Mouse (Mus musculus): ENCODE data around the gene Exoc6b. TPM values are rescaled to one million over a fixed set of nuclear protein-coding genes. Genes with fewer than 3 reads are reported as not detected.

The Exoc6b gene
- polyA plus RNA-seq, 1 experiment from 2014 or later: 32.5 TPM

- H3K9me3 ChIP-seq (ENCODE audit: control insufficient read depth, low read length): no peaks in the 10 kb centered on the region
- H3K4me2 ChIP-seq (replicated peaks; ENCODE audit: low read depth, low read length): no peak overlapping the region
- no peaks in the 10 kb centered on the region for H3K4me1 ChIP-seq (ENCODE audit: control insufficient read depth, insufficient read depth, low read length)
- H3K4me3 ChIP-seq (ENCODE audit: low read length): no peak overlapping the region
- H3K9ac ChIP-seq (ENCODE audit: low read depth, low read length): no peak overlapping the region
- WGBS: 38% methylated on average over 3 of the region's 3 CpGs
- ATAC-seq (ENCODE audit: low FRiP score, low TSS enrichment): no peak
- no peak overlapping the region for H3K27ac ChIP-seq (ENCODE audit: low read depth, low read length)
- peaks cover 5% of the 10 kb centered on the region; the same call in 1 of the 2 replicates for H3K27me3 ChIP-seq (ENCODE audit: control insufficient read depth, insufficient read depth, low read length)
- no peaks in the 10 kb centered on the region for H3K36me3 ChIP-seq (ENCODE audit: control insufficient read depth, insufficient read depth, low read length)
Observed at GRCm38 (mm10) chr6:84598725-84599124, 470.6 kb downstream of the Exoc6b start.

- H3K9me3 ChIP-seq (ENCODE audit: control insufficient read depth, low read length): no peaks in the 10 kb centered on the region
- no peak overlapping the region for H3K4me2 ChIP-seq (replicated peaks; ENCODE audit: low read depth, low read length)
- H3K27ac ChIP-seq (ENCODE audit: low read depth, low read length): no peak overlapping the region
- H3K9ac ChIP-seq (ENCODE audit: low read depth, low read length): no peak overlapping the region
- H3K4me1 ChIP-seq (ENCODE audit: control insufficient read depth, insufficient read depth, low read length): no peaks in the 10 kb centered on the region
- H3K36me3 ChIP-seq (ENCODE audit: control insufficient read depth, insufficient read depth, low read length): no peaks in the 10 kb centered on the region
- peaks cover 28% of the 10 kb centered on the region for H3K27me3 ChIP-seq (ENCODE audit: control insufficient read depth, insufficient read depth, low read length)
- 57% methylated on average over 3 of the region's 3 CpGs for WGBS
- H3K4me3 ChIP-seq (ENCODE audit: low read length): no peak overlapping the region
- no peak for ATAC-seq (ENCODE audit: low FRiP score, low TSS enrichment)
Observed at GRCm38 (mm10) chr6:84594626-84595025, 474.7 kb downstream of the Exoc6b start.

DNA sequence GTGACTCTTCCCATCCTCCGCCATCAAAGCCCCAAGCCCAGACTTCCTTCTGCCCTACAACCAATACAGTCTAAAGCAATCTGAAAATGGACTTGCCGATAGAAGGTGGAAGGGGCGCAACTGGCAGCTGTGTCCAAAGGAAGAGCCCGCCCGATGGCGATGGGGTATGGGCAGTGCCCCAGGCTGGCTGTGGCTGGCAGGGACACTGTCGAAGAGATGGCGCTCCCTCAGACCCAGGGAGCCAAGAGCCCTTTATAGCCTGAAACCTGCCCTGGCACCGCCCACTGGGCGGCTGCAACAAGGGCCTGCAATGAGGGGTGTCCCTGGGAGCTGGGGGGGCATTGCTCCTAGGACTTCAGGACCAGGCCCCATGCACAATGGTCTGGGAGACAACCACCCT, 475.6 kb downstream of the Exoc6b start, which contains the start of gene Cyp26b1:
TSS of gene Cyp26b1 (minus strand) at position 216 of the 400 bp plus-strand sequence.
- no peak within 1 kb of the TSS for H3K27ac ChIP-seq (ENCODE audit: low read depth, low read length)
- ATAC-seq (ENCODE audit: low FRiP score, low TSS enrichment): no peak
- H3K9ac ChIP-seq (ENCODE audit: low read depth, low read length): no peak within 1 kb of the TSS
- H3K4me3 ChIP-seq (ENCODE audit: low read length): no peak within 1 kb of the TSS
- H3K4me1 ChIP-seq (ENCODE audit: control insufficient read depth, insufficient read depth, low read length): no peaks in the 10 kb centered on the region
- H3K36me3 ChIP-seq (ENCODE audit: control insufficient read depth, insufficient read depth, low read length): no peaks in the 10 kb centered on the region
- H3K9me3 ChIP-seq (ENCODE audit: control insufficient read depth, low read length): no peaks in the 10 kb centered on the region
- H3K4me2 ChIP-seq (replicated peaks; ENCODE audit: low read depth, low read length): no peak within 1 kb of the TSS
- WGBS: 84% methylated on average over 10 of the region's 10 CpGs
- H3K27me3 ChIP-seq (ENCODE audit: control insufficient read depth, insufficient read depth, low read length): peaks cover 34% of the 10 kb centered on the region

DNA sequence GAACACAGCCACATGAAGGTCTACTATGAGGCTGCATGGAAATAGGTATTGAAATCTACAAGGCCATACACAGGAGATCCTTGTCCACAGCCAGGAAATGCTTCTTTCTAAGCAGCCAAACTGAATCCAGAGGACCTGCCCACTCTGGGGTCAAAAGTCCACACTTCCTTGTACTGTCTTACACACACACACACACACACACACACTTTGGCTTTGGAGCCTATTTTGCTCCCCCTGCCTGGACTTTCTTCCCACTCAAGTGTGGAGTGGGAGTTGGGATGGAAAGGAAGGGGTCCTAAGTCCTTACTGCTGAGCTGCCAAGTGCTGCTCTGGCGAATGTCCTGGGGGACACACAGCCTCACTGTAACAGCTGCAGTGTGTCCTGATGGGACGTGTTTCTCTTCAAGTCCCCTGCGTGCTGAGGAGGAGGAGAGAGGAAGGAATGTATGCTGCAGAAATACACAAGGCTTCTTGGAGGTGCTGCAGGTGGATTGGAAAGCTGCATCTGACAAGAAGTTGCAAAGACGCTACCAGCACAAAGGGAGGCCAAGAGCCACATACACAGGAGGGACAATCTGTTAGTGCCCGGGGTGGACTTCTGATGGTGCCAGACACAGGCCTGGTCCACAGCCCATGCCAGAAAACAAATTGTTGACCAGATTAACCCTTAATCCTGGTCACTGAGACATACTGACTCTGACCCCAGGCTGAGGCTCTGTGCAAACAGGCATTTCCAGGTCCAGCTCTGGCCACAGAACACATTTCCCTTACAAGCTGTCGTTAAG, 478.2 kb downstream of the Exoc6b start:
- H3K4me3 ChIP-seq (ENCODE audit: low read length): no peak overlapping the region
- ATAC-seq (ENCODE audit: low FRiP score, low TSS enrichment): no peak
- WGBS: 56% methylated on average over 6 of the region's 6 CpGs
- H3K27me3 ChIP-seq (ENCODE audit: control insufficient read depth, insufficient read depth, low read length): peaks cover 55% of the 10 kb centered on the region
- no peak overlapping the region for H3K27ac ChIP-seq (ENCODE audit: low read depth, low read length)
- no peaks in the 10 kb centered on the region for H3K36me3 ChIP-seq (ENCODE audit: control insufficient read depth, insufficient read depth, low read length)
- H3K9me3 ChIP-seq (ENCODE audit: control insufficient read depth, low read length): no peaks in the 10 kb centered on the region
- H3K9ac ChIP-seq (ENCODE audit: low read depth, low read length): no peak overlapping the region
- peaks cover 9% of the 10 kb centered on the region for H3K4me1 ChIP-seq (ENCODE audit: control insufficient read depth, insufficient read depth, low read length)
- H3K4me2 ChIP-seq (replicated peaks; ENCODE audit: low read depth, low read length): no peak overlapping the region

GRCm38 (mm10) chr6:84589742-84590686, 479.3 kb downstream of the Exoc6b start:
- Histone ChIP-seq H3K9me3 (ENCODE audit: control insufficient read depth, low read length) (no peaks in the 10 kb centered on the region), H3K36me3 (ENCODE audit: control insufficient read depth, insufficient read depth, low read length) (no peaks in the 10 kb centered on the region), H3K27me3 (ENCODE audit: control insufficient read depth, insufficient read depth, low read length) (peaks cover 67% of the 10 kb centered on the region), H3K4me3 (ENCODE audit: low read length) (0 out of 2 replicates have a peak overlapping the region, but pooled peaks have one; percentile 6), H3K9ac (ENCODE audit: low read depth, low read length) (no peak overlapping the region), H3K27ac (ENCODE audit: low read depth, low read length) (no peak overlapping the region), H3K4me2 (replicated peaks; ENCODE audit: low read depth, low read length) (peak overlapping the region; percentile 6), H3K4me1 (ENCODE audit: control insufficient read depth, insufficient read depth, low read length) (peaks cover 20% of the 10 kb centered on the region)
- WGBS: 4% methylated on average over 39 of the region's 39 CpGs
- ATAC-seq (ENCODE audit: low FRiP score, low TSS enrichment): peak; percentile 74; the same call in 1 of the 2 replicates

DNA sequence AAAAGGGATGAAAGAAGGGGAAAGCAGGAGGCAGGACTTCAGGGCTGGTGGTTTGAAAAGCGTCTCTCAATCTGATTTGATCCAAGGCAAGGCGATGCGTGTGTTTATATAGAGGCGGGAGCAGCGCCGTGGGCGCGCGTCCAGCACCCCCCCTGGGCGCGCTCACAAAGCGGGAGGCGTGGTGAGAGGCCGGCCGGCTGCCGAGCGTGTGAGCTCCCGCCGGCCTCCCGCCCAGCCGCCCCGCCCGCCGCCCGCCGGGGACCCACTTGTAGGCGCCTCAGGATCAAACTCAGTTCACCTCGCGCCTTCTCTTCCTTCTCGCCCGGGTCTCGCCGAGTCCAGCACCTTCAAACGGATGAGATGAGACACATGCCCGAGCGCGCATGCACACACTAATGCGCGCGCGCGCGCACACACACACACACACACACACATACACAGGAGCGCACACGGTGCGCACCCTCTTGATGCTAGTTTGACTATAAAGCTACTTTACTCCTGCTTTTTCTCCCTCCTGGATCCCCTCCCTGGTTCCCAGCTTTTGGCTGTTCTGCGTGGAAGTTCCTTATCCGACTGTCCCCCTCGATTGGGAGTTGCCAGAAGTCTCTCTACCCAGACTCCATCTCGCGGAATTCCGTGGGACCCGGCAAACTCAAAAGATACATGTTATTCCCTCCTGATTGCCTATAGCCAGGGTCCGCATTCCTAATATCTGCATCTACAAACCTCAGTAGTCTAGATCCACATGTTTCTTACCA, 480.2 kb downstream of the Exoc6b start:
- Histone ChIP-seq H3K9me3 (ENCODE audit: control insufficient read depth, low read length) (no peaks in the 10 kb centered on the region), H3K4me3 (ENCODE audit: low read length) (peak overlapping the region; percentile 48), H3K4me1 (ENCODE audit: control insufficient read depth, insufficient read depth, low read length) (peaks cover 29% of the 10 kb centered on the region), H3K4me2 (replicated peaks; ENCODE audit: low read depth, low read length) (peak overlapping the region; percentile 57), H3K36me3 (ENCODE audit: control insufficient read depth, insufficient read depth, low read length) (no peaks in the 10 kb centered on the region), H3K9ac (ENCODE audit: low read depth, low read length) (no peak overlapping the region), H3K27me3 (ENCODE audit: control insufficient read depth, insufficient read depth, low read length) (peaks cover 71% of the 10 kb centered on the region), H3K27ac (ENCODE audit: low read depth, low read length) (no peak overlapping the region)
- ATAC-seq (ENCODE audit: low FRiP score, low TSS enrichment): peak; percentile 14; the same call in 1 of the 2 replicates
- 1% methylated on average over 54 of the region's 54 CpGs for whole genome bisulfite sequencing

DNA sequence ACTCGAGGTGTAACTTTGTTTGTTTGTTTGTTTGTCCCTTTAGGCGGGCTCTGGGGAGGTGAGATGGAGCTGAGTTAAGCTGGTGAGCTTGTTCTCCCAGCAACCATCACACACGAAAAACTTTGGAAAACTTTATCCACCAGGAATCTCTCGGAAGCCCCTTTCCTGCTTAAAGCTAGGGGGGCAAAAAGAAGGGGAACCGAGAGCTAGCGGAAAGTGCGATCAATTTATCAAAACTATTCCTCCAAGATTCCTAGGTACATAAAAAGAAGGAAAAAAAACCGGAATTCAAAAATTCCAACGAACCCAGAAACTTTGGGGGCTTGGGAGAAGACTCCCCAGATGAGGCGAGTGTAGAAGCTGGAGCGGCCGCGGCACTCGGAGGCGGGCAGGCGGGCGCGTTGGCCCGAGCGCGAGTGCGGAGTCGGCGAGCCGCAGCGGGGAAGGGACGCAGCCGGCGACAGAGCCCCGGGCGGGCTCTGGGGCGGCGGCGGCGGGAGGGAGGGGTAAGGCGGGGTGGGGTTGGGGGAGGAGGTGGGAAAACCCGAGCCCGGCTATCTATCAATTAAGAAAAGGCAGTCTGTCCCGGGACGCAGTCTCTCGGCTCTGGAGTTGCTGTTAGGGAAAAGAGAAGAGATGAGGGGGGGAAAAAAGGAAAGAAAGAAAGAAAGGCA, 481.0 kb downstream of the Exoc6b start:
- Histone ChIP-seq H3K9me3 (ENCODE audit: control insufficient read depth, low read length) (no peaks in the 10 kb centered on the region), H3K27ac (ENCODE audit: low read depth, low read length) (no peak overlapping the region), H3K4me1 (ENCODE audit: control insufficient read depth, insufficient read depth, low read length) (peaks cover 34% of the 10 kb centered on the region), H3K36me3 (ENCODE audit: control insufficient read depth, insufficient read depth, low read length) (no peaks in the 10 kb centered on the region), H3K4me2 (replicated peaks; ENCODE audit: low read depth, low read length) (peak overlapping the region; percentile 57), H3K9ac (ENCODE audit: low read depth, low read length) (peak overlapping the region; percentile 47), H3K27me3 (ENCODE audit: control insufficient read depth, insufficient read depth, low read length) (peaks cover 78% of the 10 kb centered on the region), H3K4me3 (ENCODE audit: low read length) (peak overlapping the region; percentile 48)
- ATAC-seq (ENCODE audit: low FRiP score, low TSS enrichment): no peak
- under 1% methylated on average over 41 of the region's 41 CpGs for WGBS

DNA sequence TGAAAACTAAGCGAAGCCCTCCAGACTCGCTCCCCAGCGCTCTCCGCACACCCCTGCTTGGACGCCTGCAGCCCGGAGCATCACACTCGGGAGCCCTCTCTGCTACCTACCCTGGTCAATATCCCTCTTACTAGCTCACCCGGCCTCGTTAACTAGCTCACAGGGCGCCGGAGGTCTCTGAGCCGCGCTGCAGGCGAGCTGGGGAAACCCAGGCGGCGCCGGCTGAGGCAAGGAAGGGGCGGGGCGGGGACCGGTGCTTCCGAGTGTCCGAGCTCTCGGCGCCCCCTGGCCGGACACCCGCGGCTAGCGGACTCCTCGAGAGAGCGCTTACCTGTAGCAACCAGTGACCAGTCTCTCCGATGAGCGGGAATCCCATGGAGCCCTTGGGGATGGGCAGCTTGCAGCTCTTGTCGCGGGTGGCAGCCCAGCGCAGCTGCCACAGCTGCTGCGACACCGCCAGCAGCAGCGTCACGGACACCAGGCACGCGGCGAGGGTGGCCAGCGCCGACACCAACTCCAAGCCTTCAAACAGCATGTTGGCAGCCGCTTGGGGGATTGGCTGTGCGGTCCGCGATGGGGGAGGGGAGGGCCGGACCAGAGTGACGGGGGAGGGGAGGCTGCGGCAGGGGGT, 481.7 kb downstream of the Exoc6b start:
- under 1% methylated on average over 51 of the region's 51 CpGs for WGBS
- peaks cover 39% of the 10 kb centered on the region for H3K4me1 ChIP-seq (ENCODE audit: control insufficient read depth, insufficient read depth, low read length)
- no peak for ATAC-seq (ENCODE audit: low FRiP score, low TSS enrichment)
- no peaks in the 10 kb centered on the region for H3K36me3 ChIP-seq (ENCODE audit: control insufficient read depth, insufficient read depth, low read length)
- no peaks in the 10 kb centered on the region for H3K9me3 ChIP-seq (ENCODE audit: control insufficient read depth, low read length)
- H3K9ac ChIP-seq (ENCODE audit: low read depth, low read length): peak overlapping the region; percentile 47; the same call in 1 of the 2 replicates
- H3K27ac ChIP-seq (ENCODE audit: low read depth, low read length): no peak overlapping the region
- H3K4me2 ChIP-seq (replicated peaks; ENCODE audit: low read depth, low read length): peak overlapping the region; percentile 57
- H3K4me3 ChIP-seq (ENCODE audit: low read length): peak overlapping the region; percentile 48
- H3K27me3 ChIP-seq (ENCODE audit: control insufficient read depth, insufficient read depth, low read length): peaks cover 85% of the 10 kb centered on the region

Data from kidney, embryonic 14.5 days (tissue).